1 mouse cellular context compared by ENCODE assay signal in the genomic region with DNA sequence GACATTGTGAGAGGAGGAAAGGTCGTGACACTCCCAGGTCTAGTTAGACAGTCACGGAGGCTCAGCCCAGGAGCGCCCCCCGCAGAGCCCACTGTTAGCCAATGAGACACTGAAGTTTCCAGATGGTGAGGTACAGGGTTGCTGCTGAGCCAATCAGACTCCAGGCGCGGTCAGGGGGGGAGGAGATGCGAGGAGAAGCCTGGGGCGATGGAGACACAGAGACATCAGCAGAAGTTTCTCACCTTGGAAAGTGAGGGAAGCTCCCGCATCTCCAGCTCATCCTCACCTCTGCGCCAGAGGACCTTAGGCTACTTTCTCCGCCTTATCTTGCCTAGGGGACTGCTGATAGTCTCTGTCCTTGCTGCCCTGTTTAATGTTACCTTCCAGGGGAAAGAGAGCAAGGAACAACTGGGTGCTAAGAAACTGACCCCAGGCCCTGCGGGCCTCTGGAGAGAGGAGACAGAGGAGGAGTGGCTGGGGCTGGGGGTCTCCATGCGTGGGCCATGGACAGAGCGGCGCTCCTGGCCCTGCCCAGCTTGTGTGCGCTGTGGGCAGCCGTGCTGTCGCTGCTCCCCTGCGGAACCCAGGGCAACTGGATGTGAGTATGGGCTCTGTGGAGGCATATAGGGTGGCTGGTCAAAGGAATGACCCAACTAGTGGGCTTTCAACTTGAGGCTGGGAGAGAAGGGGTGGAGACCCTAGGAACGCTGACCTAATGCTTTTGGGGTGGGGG.
TF ChIP-seq lines count a peak whose summit lies in the region.

A gene (plus strand): TSS at position 224 of the 733 bp plus-strand sequence.

TF ChIP-seq in CH12.LX, 34 proteins besides CTCF, POLR2A, EP300 and RAD21 (continued from another document):
- TF ChIP-seq MEF2A (IDR thresholded peaks at IDR 0.05; ENCODE audit: borderline replicate concordance, low read depth, low read length), result 0 out of 2 replicates have a peak, but pooled peaks have one; percentile 8
- TF ChIP-seq UBTF (IDR thresholded peaks at IDR 0.05; ENCODE audit: low read depth, low read length), result 0 out of 2 replicates have a peak, but pooled peaks have one; percentile 19
- no peak; the same call in 1 of the 2 replicates for TF ChIP-seq CHD1 (IDR thresholded peaks at IDR 0.05; ENCODE audit: low read depth, low read length)
- TF ChIP-seq SIN3A (IDR thresholded peaks at IDR 0.05; ENCODE audit: low read length), result no peak; the same call in none of the 2 replicates
- no peak; the same call in 1 of the 2 replicates for TF ChIP-seq SMC3 (IDR thresholded peaks at IDR 0.05; ENCODE audit: low read depth, low read length)
- TF ChIP-seq JUN (IDR thresholded peaks at IDR 0.05; ENCODE audit: insufficient read depth, low read depth, low read length), result no peak
- no peak for TF ChIP-seq BHLHE40 (IDR thresholded peaks at IDR 0.05; ENCODE audit: low read depth, low read length)
- TF ChIP-seq POLR2AphosphoS2 (IDR thresholded peaks at IDR 0.05; ENCODE audit: low read depth, low read length), result no peak
- no peak for TF ChIP-seq USF2 (conservative IDR thresholded peaks at IDR 0.05; ENCODE audit: low read depth, low read length)
- TF ChIP-seq MAFK (IDR thresholded peaks at IDR 0.05; ENCODE audit: insufficient replicate concordance, low read length), result no peak
- TF ChIP-seq NELFE (IDR thresholded peaks at IDR 0.05; ENCODE audit: low read depth, low read length), result peak; percentile 77
- TF ChIP-seq MAX (IDR thresholded peaks at IDR 0.05; ENCODE audit: low read length), result no peak
- peak; percentile 36; the same call in 1 of the 2 replicates for TF ChIP-seq HCFC1 (IDR thresholded peaks at IDR 0.05; ENCODE audit: low read depth, low read length)
- TF ChIP-seq ZNF384 (IDR thresholded peaks at IDR 0.05; ENCODE audit: low read depth, low read length), result no peak
- TF ChIP-seq MXI1 (IDR thresholded peaks at IDR 0.05; ENCODE audit: low read depth, low read length), result no peak
- TF ChIP-seq USF1 (IDR thresholded peaks at IDR 0.05; ENCODE audit: low read depth, low read length), result no peak
- peak; percentile 86 for TF ChIP-seq TCF12 (IDR thresholded peaks at IDR 0.05; ENCODE audit: low read depth, low read length)
- no peak for TF ChIP-seq KAT2A (IDR thresholded peaks at IDR 0.05; ENCODE audit: insufficient replicate concordance, low read length)
